Mouse (Mus musculus) lung, embryonic 15.5 days (tissue): ENCODE results near the gene Trak1. TPM values are rescaled to one million over a fixed set of nuclear protein-coding genes. Genes with fewer than 3 reads are reported as not detected.
A peak's percentile ranks its signal among the peaks of the same experiment; 100 is the strongest.

Source experiments
- ATAC-seq: fragments of 200-750 bp; cut with Nextera tagmentation; 2 replicates; pipeline ENCODE4 v1.8.0; 2017; ENCODE audit warnings: moderate number of reproducible peaks, borderline replicate concordance; ENCODE audit not compliant: low FRiP score, low TSS enrichment; ENCODE audit errors: extremely low read depth
- H3K27ac ChIP-seq: fragments of 300-500 bp; sonication (generic); 2 replicates; pipeline ENCODE4 v1.5.1; 2015; ENCODE audit warnings: moderate library complexity, mild to moderate bottlenecking, inconsistent platforms
- H3K27me3 ChIP-seq: fragments of 300-500 bp; sonication (generic); 2 replicates; pipeline ENCODE4 v1.6.1; 2015; ENCODE audit warnings: inconsistent platforms
- H3K36me3 ChIP-seq: fragments of 300-500 bp; sonication (generic); 2 replicates; pipeline ENCODE4 v1.6.1; 2015; ENCODE audit warnings: inconsistent platforms
- H3K4me1 ChIP-seq: fragments of 300-500 bp; sonication (generic); 2 replicates; pipeline ENCODE4 v1.6.1; 2015; ENCODE audit warnings: inconsistent platforms
- H3K4me2 ChIP-seq: fragments of 300-500 bp; sonication (generic); 2 replicates; pipeline ENCODE4 v1.6.1; 2015; ENCODE audit warnings: inconsistent platforms, mild to moderate bottlenecking, moderate library complexity
- H3K4me3 ChIP-seq: fragments of 300-500 bp; sonication (generic); 2 replicates; pipeline ENCODE4 v1.5.1; 2015; ENCODE audit warnings: mild to moderate bottlenecking, inconsistent platforms
- H3K9ac ChIP-seq: fragments of 300-500 bp; sonication (generic); 2 replicates; pipeline ENCODE4 v1.6.1; 2015; ENCODE audit warnings: inconsistent platforms
- H3K9me3 ChIP-seq: fragments of 300-500 bp; sonication (generic); 2 replicates; pipeline ENCODE4 v1.6.1; 2016; ENCODE audit warnings: inconsistent platforms
- WGBS: fragments of 180-500 bp; shearing (Covaris S2); methylation state at CpG from one replicate; pipeline ENCODE4 v1.1.7; 2015; 5-methylcytosine and 5-hydroxymethylcytosine counted together
- polyA plus RNA-seq: library from polyadenylated mRNA; unstranded; fragments of >200 nt; fragmentation: Nextera tagmentation; extraction: Ambion mirVana; gene quantifications from 2 replicates; pipeline ENCODE4 v1.2.1, GENCODE M21; 2015

Gene Trak1
- polyA plus RNA-seq = 24.1 and 25.3 TPM in 2 replicates

- Histone ChIP-seq H3K4me3 (peak within 1 kb of the TSS; percentile 72), H3K4me1 (peaks cover 37% of the 10 kb centered on the region), H3K27ac (peak within 1 kb of the TSS; percentile 62), H3K27me3 (0 out of 2 replicates have a peak, but pooled peaks cover 4% of the 10 kb centered on the region), H3K36me3 (no peaks in the 10 kb centered on the region), H3K9me3 (no peaks in the 10 kb centered on the region), H3K4me2 (peak within 1 kb of the TSS; percentile 96), H3K9ac (peak within 1 kb of the TSS; percentile 86)
- peak; percentile 90 for ATAC-seq
- under 1% methylated on average over 72 of the region's 116 CpGs for WGBS
These were observed at the start of gene Trak1 for GRCm38 (mm10) chr9:121297171-121298064. Trak1 (plus strand) TSS chr9:121297502.

DNA sequence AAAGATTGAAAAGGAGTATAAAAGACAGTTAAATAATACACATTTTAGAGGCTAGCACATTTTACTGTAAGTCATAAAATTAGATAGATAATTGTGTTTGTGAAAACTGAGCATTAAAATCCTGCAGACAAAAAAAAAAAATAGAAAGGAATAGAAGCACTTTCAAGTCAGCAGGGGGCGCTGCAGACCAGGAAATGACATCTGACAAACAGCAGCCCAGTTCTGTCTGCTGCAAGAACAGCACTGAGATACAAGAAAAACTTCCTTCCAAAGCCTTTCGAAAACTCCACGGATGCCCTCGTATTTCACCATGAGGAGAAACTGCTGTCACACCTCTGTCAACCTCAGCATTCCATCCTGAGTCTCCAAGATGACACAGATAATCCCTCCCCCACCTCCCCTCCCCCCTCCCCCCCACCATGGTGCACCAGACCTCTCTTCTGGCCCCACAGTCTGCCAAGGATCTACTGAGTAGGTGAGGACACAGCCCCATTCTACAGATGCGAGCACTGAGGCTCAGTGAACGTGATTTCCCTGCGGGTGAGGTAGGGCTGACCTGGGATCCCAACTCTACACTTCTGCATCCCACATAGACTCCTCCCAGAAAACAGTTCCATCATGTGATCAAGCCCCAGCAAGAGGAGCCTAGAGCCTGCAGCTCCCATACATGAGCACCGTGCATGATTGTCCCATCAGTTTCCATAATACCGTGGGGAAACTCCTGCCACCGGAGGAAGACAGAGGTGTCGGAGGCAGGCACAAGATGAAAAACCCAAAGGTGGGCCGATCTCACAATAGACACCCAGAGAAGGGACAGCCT is 49.1 kb upstream of the Trak1 start:
- no peak overlapping the region for H3K9ac ChIP-seq
- no peaks in the 10 kb centered on the region for H3K36me3 ChIP-seq
- ATAC-seq = 0 out of 2 replicates have a peak, but pooled peaks have one; percentile 55
- H3K4me1 ChIP-seq = no peaks in the 10 kb centered on the region
- no peaks in the 10 kb centered on the region for H3K9me3 ChIP-seq
- no peak overlapping the region for H3K4me3 ChIP-seq
- H3K4me2 ChIP-seq = no peak overlapping the region
- WGBS = 56% methylated on average over 12 of the region's 12 CpGs
- H3K27ac ChIP-seq = no peak overlapping the region
- no peaks in the 10 kb centered on the region for H3K27me3 ChIP-seq

DNA sequence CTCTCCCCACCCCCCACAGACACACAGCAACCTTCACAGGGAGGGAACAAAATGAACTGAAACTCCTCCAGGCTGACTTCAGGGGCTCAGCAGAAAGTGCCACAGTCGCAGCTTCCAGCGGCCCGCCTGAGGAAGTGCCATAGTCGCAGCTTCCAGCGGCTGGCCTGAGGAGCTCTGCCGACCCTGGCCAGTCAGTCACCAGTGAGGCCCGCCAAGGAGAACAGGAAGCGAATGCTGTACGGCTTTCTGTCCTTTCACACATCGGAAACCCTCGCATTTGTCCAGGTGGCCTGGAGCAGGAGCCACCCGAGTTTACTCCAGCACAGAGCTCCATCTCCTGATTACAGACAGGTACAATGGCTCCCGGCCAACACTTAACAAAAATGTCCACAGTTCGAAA is 47.5 kb upstream of the Trak1 start:
- no peak for ATAC-seq
- 37% methylated on average over 14 of the region's 14 CpGs for whole genome bisulfite sequencing

DNA sequence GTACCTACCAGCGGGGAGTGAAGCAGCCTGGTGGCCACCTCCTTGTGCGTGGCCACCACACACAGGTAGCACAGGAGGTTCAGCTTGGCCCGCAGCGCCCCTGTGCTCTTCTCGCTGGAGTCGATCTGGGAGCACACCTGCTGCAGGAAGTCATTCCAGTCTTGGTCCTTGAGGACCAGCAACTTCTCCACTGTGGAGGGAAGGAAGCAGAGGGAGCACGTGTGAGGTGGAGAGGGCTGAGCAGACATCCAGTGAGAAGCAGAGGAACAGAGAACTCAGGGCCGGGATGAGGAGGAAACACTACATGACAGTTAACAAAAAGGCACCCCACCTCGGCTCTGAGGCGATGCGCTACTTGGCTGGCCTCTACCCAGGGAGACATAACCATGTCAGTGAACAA is 46.4 kb upstream of the Trak1 start:
- 84% methylated on average over 11 of the region's 11 CpGs for WGBS
- H3K27me3 ChIP-seq = no peaks in the 10 kb centered on the region
- no peaks in the 10 kb centered on the region for H3K36me3 ChIP-seq
- no peak overlapping the region for H3K4me2 ChIP-seq
- H3K27ac ChIP-seq = no peak overlapping the region
- H3K4me1 ChIP-seq = no peaks in the 10 kb centered on the region
- no peak for ATAC-seq
- no peak overlapping the region for H3K4me3 ChIP-seq
- no peaks in the 10 kb centered on the region for H3K9me3 ChIP-seq
- H3K9ac ChIP-seq = no peak overlapping the region

More for the DNA sequence above, 47.5 kb upstream of the Trak1 start:
- H3K9me3 ChIP-seq = no peaks in the 10 kb centered on the region
- H3K27me3 ChIP-seq = no peaks in the 10 kb centered on the region
- no peak overlapping the region for H3K4me2 ChIP-seq
- no peaks in the 10 kb centered on the region for H3K4me1 ChIP-seq
- no peak overlapping the region for H3K4me3 ChIP-seq
- H3K27ac ChIP-seq = no peak overlapping the region
- H3K36me3 ChIP-seq = no peaks in the 10 kb centered on the region
- H3K9ac ChIP-seq = no peak overlapping the region

GRCm38 (mm10) chr9:121253983-121254382 is 43.3 kb upstream of the Trak1 start:
- 81% methylated on average over 2 of the region's 2 CpGs for WGBS
- Histone ChIP-seq H3K4me3 (no peak overlapping the region), H3K9ac (no peak overlapping the region), H3K9me3 (no peaks in the 10 kb centered on the region), H3K4me2 (no peak overlapping the region), H3K4me1 (no peaks in the 10 kb centered on the region), H3K27me3 (no peaks in the 10 kb centered on the region), H3K27ac (no peak overlapping the region), H3K36me3 (no peaks in the 10 kb centered on the region)
- no peak for ATAC-seq

GRCm38 (mm10) chr9:121254761-121255160 is 42.5 kb upstream of the Trak1 start:
- no peak overlapping the region for H3K4me2 ChIP-seq
- H3K9me3 ChIP-seq = no peaks in the 10 kb centered on the region
- no peaks in the 10 kb centered on the region for H3K36me3 ChIP-seq
- H3K9ac ChIP-seq = no peak overlapping the region
- no peak overlapping the region for H3K4me3 ChIP-seq
- H3K4me1 ChIP-seq = no peaks in the 10 kb centered on the region
- H3K27me3 ChIP-seq = no peaks in the 10 kb centered on the region
- ATAC-seq = no peak
- H3K27ac ChIP-seq = no peak overlapping the region
- WGBS = 94% methylated on average over 13 of the region's 13 CpGs

- 83% methylated on average over 9 of the region's 9 CpGs for WGBS
- Histone ChIP-seq H3K36me3 (no peaks in the 10 kb centered on the region), H3K9ac (no peak overlapping the region), H3K9me3 (no peaks in the 10 kb centered on the region), H3K4me2 (no peak overlapping the region), H3K27ac (no peak overlapping the region), H3K27me3 (no peaks in the 10 kb centered on the region), H3K4me1 (no peaks in the 10 kb centered on the region), H3K4me3 (no peak overlapping the region)
- no peak for ATAC-seq
These were observed 40.2 kb upstream of the Trak1 start for GRCm38 (mm10) chr9:121257106-121257505.

DNA sequence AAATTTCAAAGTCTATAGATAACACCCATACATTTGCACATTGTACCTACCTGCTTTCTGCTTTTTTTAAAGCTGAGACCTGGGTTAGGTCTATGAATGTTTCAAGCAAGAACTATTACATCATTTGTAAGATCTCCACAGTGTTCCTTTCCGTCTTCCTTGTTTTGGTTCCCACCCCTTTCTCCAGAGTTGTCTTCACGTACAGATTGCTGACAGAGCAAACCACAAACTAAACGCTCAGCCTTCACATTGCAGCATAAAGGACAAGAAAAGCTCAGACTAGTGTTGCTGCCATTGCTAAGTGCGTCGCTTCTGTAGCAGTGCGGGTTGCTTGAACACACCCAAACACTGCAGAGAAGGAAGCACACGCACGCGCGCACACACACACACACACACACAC is 32.0 kb upstream of the Trak1 start:
- no peak overlapping the region for H3K27ac ChIP-seq
- no peaks in the 10 kb centered on the region for H3K27me3 ChIP-seq
- H3K9me3 ChIP-seq = no peaks in the 10 kb centered on the region
- H3K36me3 ChIP-seq = no peaks in the 10 kb centered on the region
- H3K4me1 ChIP-seq = no peaks in the 10 kb centered on the region
- no peak overlapping the region for H3K9ac ChIP-seq
- ATAC-seq = no peak
- H3K4me2 ChIP-seq = no peak overlapping the region
- no peak overlapping the region for H3K4me3 ChIP-seq
- 71% methylated on average over 10 of the region's 10 CpGs for WGBS

DNA sequence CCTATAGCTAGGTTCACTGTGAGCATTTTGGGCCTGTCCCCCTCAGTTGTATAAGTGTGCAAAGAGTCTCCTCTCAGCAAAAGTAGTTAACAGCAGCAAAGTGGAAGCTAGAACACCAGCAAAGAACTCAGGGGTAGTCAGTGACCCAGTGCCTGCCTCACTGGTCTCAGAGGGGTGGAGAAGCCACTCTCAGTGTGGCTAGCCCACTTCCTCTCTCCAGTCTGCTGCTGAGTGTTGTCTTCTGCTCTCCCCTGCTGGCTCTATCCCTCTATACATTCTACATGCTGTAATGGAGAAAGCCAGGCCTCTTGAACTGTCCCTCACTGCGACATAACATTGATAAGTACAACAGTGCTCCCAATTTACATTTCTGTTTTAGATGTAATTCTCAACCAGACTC is 26.2 kb upstream of the Trak1 start:
- Histone ChIP-seq H3K36me3 (no peaks in the 10 kb centered on the region), H3K4me3 (no peak overlapping the region), H3K27ac (no peak overlapping the region), H3K9me3 (no peaks in the 10 kb centered on the region), H3K4me2 (no peak overlapping the region), H3K9ac (no peak overlapping the region), H3K27me3 (no peaks in the 10 kb centered on the region), H3K4me1 (peaks cover 16% of the 10 kb centered on the region; the same call in 1 of the 2 replicates)
- ATAC-seq = no peak
- WGBS = 60% methylated on average over 1 of the region's 1 CpGs

- ATAC-seq = peak; percentile 72; the same call in 1 of the 2 replicates
- Histone ChIP-seq H3K27me3 (no peaks in the 10 kb centered on the region), H3K4me3 (no peak overlapping the region), H3K4me1 (peaks cover 21% of the 10 kb centered on the region; the same call in 1 of the 2 replicates), H3K9ac (no peak overlapping the region), H3K36me3 (no peaks in the 10 kb centered on the region), H3K9me3 (no peaks in the 10 kb centered on the region), H3K4me2 (no peak overlapping the region), H3K27ac (no peak overlapping the region)
- WGBS = 36% methylated on average over 4 of the region's 4 CpGs
These were observed 25.7 kb upstream of the Trak1 start for GRCm38 (mm10) chr9:121271561-121271960.

DNA sequence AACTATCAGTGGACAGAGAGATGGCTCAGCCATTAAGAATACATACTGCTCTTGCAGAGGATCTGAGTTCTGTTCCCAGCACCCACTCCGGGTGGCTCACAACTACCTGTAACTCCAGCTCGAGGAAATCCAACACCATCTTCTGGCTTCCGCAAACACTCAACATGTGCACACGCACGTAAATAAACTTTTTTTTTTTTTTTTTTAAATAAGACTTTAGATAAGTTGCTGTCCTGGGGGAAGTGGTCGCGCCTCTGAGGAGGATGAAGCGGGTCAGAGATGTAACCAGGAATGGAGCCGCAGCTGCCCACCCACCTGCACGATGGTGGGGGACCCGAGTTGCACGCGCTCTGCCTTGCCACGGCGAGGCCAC is 20.6 kb upstream of the Trak1 start:
- no peak; the same call in 1 of the 2 replicates for ATAC-seq
- peak overlapping the region; percentile 51 for H3K9ac ChIP-seq
- no peak overlapping the region for H3K27ac ChIP-seq
- no peaks in the 10 kb centered on the region for H3K36me3 ChIP-seq
- WGBS = 11% methylated on average over 15 of the region's 15 CpGs
- peak overlapping the region; percentile 81 for H3K4me2 ChIP-seq
- peaks cover 20% of the 10 kb centered on the region; the same call in 1 of the 2 replicates for H3K4me1 ChIP-seq
- H3K27me3 ChIP-seq = no peaks in the 10 kb centered on the region
- no peaks in the 10 kb centered on the region for H3K9me3 ChIP-seq
- peak overlapping the region; percentile 61 for H3K4me3 ChIP-seq
